Mouse (Mus musculus) neural tube, embryonic 11.5 days (tissue): ENCODE results near the gene Ppat. TPM values are rescaled to one million over a fixed set of nuclear protein-coding genes. Genes with fewer than 3 reads are reported as not detected.
"Not testable (repeated sequence)": the region's sequence is repeated elsewhere in the genome, so short reads cannot be mapped to it uniquely, and the experiment has no call there.

Experiments used
- ATAC-seq: fragments of 200-750 bp; cut with Nextera tagmentation; 2 replicates; pipeline ENCODE4 v1.8.0; 2017; ENCODE audit warnings: moderate number of reproducible peaks, mild to moderate bottlenecking, moderate TSS enrichment, moderate library complexity; ENCODE audit not compliant: insufficient read depth, low FRiP score, low TSS enrichment
- DNase-seq: peaks from one replicate; pipeline ENCODE4 v3.0.0-alpha.2; 2015; ENCODE audit warnings: low spot score
- H3K27ac ChIP-seq: fragments of 300-500 bp; sonication (generic); 2 replicates; pipeline ENCODE4 v1.5.1; 2014; ENCODE audit warnings: low read depth, mild to moderate bottlenecking, low read length
- H3K27me3 ChIP-seq: fragments of 300-500 bp; sonication (generic); 2 replicates; pipeline ENCODE4 v1.6.1; 2014; ENCODE audit warnings: mild to moderate bottlenecking, low read length, mixed read lengths; ENCODE audit not compliant: control insufficient read depth, insufficient read depth
- H3K36me3 ChIP-seq: fragments of 300-500 bp; sonication (generic); 2 replicates; pipeline ENCODE4 v1.6.1; 2014; ENCODE audit warnings: mild to moderate bottlenecking, low read length, moderate library complexity, mixed read lengths; ENCODE audit not compliant: control insufficient read depth, insufficient read depth
- H3K4me1 ChIP-seq: fragments of 300-500 bp; sonication (generic); 2 replicates; pipeline ENCODE4 v1.6.1; 2014; ENCODE audit warnings: low read length, mixed read lengths; ENCODE audit not compliant: control insufficient read depth, insufficient read depth
- H3K4me2 ChIP-seq: fragments of 300-500 bp; sonication (generic); 2 replicates; pipeline ENCODE4 v1.6.1; 2014; ENCODE audit warnings: low read depth, mild to moderate bottlenecking, moderate library complexity
- H3K4me3 ChIP-seq: fragments of 300-500 bp; sonication (generic); 2 replicates; pipeline ENCODE4 v1.5.1; 2014; ENCODE audit warnings: low read depth, low read length
- H3K9ac ChIP-seq: fragments of 300-500 bp; sonication (generic); 2 replicates; pipeline ENCODE4 v1.6.1; 2014; ENCODE audit warnings: mild to moderate bottlenecking, low read length
- H3K9me3 ChIP-seq: fragments of 300-500 bp; sonication (generic); 2 replicates; pipeline ENCODE4 v1.6.1; 2016; ENCODE audit warnings: low read length; ENCODE audit not compliant: control insufficient read depth
- WGBS: fragments of 180-500 bp; shearing (Covaris S2); extraction: QIAGEN DNeasy Blood & Tissue Kit; methylation state at CpG from one replicate; pipeline ENCODE4 v1.1.7; 2014; 5-methylcytosine and 5-hydroxymethylcytosine counted together
- polyA plus RNA-seq: library from polyadenylated mRNA; unstranded; fragments of >200 nt; fragmentation: Nextera tagmentation; extraction: Ambion mirVana; gene quantifications from 2 replicates; pipeline ENCODE4 v1.2.1, GENCODE M21; 2014

The Ppat gene
- polyA plus RNA-seq, 1 experiment from 2014 or later, result 40.8 TPM

DNA sequence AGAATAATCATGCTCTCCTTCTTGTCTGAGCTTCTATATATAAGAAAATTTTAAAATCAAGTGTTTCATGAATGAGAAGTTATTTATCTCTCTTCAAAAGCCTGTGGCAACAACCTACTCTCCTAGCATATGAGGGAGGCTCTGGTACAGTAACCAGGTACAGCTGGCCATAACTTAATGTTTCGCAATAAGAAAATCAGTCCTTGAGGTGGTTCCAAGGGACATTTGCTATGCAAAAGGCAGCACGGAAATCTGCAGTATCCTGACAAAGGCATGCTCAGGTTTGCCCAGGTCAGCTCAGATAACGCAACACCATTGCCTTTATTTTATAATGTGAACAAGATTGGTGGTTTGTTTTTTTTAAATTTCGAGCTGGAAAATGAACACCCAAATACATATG is 9.4 kb downstream of the Ppat start:
- Histone ChIP-seq H3K9me3 (no peaks in the 10 kb centered on the region; the same call in 1 of the 2 replicates), H3K27ac (no peak overlapping the region), H3K4me1 (no peaks in the 10 kb centered on the region), H3K4me2 (no peak overlapping the region), H3K27me3 (no peaks in the 10 kb centered on the region), H3K9ac (no peak overlapping the region), H3K36me3 (peaks cover 4% of the 10 kb centered on the region; the same call in 1 of the 2 replicates), H3K4me3 (no peak overlapping the region)
- WGBS, result 94% methylated on average over 4 of the region's 4 CpGs
- ATAC-seq, result no peak
- no peak for DNase-seq

- no peaks in the 10 kb centered on the region for H3K4me1 ChIP-seq
- H3K27me3 ChIP-seq, result no peaks in the 10 kb centered on the region
- 98% methylated on average over 8 of the region's 8 CpGs for WGBS
- H3K27ac ChIP-seq, result no peak overlapping the region
- H3K9me3 ChIP-seq, result no peaks in the 10 kb centered on the region; the same call in 1 of the 2 replicates
- no peak overlapping the region for H3K9ac ChIP-seq
- no peak overlapping the region for H3K4me2 ChIP-seq
- DNase-seq (no peak), ATAC-seq (no peak)
- peaks cover 4% of the 10 kb centered on the region; the same call in 1 of the 2 replicates for H3K36me3 ChIP-seq
- H3K4me3 ChIP-seq, result no peak overlapping the region
These were observed 11.7 kb downstream of the Ppat start for GRCm38 (mm10) chr5:76939717-76940116.

DNA sequence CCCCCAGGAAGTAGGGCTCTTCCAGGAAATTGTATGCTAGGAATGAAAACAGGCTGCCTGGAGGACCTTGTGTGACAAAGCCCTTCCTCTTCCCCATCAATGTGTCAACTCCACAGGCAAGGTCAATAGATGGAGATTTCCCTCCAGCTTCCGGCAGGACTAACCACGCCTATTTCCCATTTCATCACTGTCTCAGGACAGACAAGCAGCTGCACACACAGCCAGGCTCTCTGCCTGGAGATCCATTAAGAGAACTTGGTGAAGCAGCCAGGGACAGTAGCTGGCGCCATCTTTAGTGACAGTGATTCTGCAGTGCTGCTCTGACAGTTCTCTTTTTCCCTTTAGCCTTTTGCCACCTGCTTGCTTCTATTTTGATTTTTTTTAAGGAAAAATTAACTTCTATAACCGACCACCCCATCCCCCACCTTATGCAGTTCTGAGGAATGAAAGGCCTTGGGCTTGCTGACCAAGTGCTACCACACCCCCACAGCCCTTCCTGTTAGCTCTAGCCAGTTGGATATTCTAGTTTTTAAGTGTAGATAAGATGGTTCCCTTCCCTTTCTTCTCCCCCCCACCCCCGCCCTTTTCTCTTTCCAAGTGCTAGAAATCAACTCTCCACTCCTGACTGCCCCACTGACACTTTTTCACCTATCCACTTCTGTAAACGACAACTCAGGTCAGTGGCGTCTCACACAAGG is 22.0 kb downstream of the Ppat start:
- no peak overlapping the region for H3K4me3 ChIP-seq
- DNase-seq, result no peak
- no peak overlapping the region for H3K4me2 ChIP-seq
- H3K27ac ChIP-seq, result no peak overlapping the region
- no peaks in the 10 kb centered on the region for H3K4me1 ChIP-seq
- no peaks in the 10 kb centered on the region for H3K27me3 ChIP-seq
- ATAC-seq, result no peak
- H3K9me3 ChIP-seq, result no peaks in the 10 kb centered on the region
- no peak overlapping the region for H3K9ac ChIP-seq
- H3K36me3 ChIP-seq, result peaks cover 8% of the 10 kb centered on the region
- 81% methylated on average over 7 of the region's 7 CpGs for WGBS

GRCm38 (mm10) chr5:76928124-76928832 is 23.1 kb downstream of the Ppat start:
- 92% methylated on average over 16 of the region's 16 CpGs for WGBS
- Histone ChIP-seq H3K27ac (no peak overlapping the region), H3K9me3 (no peaks in the 10 kb centered on the region), H3K9ac (no peak overlapping the region), H3K4me2 (no peak overlapping the region), H3K27me3 (no peaks in the 10 kb centered on the region), H3K4me1 (no peaks in the 10 kb centered on the region), H3K36me3 (peaks cover 9% of the 10 kb centered on the region), H3K4me3 (no peak overlapping the region)
- ATAC-seq (no peak), DNase-seq (no peak)

DNA sequence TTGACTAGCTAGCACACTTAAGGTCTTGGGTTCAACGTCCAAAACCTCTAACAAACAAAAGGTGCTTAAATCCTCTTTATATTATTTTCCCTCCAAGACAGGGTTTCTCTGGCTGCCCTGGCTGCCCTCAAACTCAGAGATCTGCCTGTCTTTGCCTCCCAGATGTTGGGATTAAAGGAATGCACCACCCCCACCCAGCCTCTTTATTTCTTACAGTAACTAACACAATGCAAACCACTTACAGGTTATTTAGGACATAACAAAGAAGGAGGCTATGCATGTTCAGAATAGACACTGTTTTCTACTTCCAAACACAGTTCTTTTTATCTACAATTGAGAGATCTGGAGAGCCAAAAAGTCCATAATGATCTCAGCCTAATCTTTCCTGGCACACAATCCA is 27.1 kb downstream of the Ppat start:
- Histone ChIP-seq H3K9me3 (no peaks in the 10 kb centered on the region), H3K4me3 (no peak overlapping the region), H3K9ac (no peak overlapping the region), H3K36me3 (peaks cover 11% of the 10 kb centered on the region), H3K27ac (no peak overlapping the region), H3K4me1 (no peaks in the 10 kb centered on the region), H3K27me3 (no peaks in the 10 kb centered on the region), H3K4me2 (no peak overlapping the region)
- DNase-seq, result no peak
- 81% methylated on average over 1 of the region's 1 CpGs for WGBS
- no peak for ATAC-seq

GRCm38 (mm10) chr5:76923428-76923827 is 27.9 kb downstream of the Ppat start:
- no peak overlapping the region for H3K9ac ChIP-seq
- peaks cover 11% of the 10 kb centered on the region for H3K36me3 ChIP-seq
- 96% methylated on average over 13 of the region's 13 CpGs for WGBS
- DNase-seq (no peak), ATAC-seq (no peak)
- no peak overlapping the region for H3K27ac ChIP-seq
- H3K4me1 ChIP-seq, result no peaks in the 10 kb centered on the region
- no peak overlapping the region for H3K4me3 ChIP-seq
- no peak overlapping the region for H3K4me2 ChIP-seq
- no peaks in the 10 kb centered on the region for H3K9me3 ChIP-seq
- no peaks in the 10 kb centered on the region for H3K27me3 ChIP-seq

GRCm38 (mm10) chr5:76922833-76923232 is 28.5 kb downstream of the Ppat start:
- Histone ChIP-seq H3K4me2 (no peak overlapping the region), H3K27me3 (no peaks in the 10 kb centered on the region), H3K36me3 (peaks cover 11% of the 10 kb centered on the region), H3K4me1 (no peaks in the 10 kb centered on the region), H3K9me3 (no peaks in the 10 kb centered on the region), H3K27ac (no peak overlapping the region), H3K4me3 (no peak overlapping the region), H3K9ac (no peak overlapping the region)
- ATAC-seq (no peak), DNase-seq (no peak)
- 80% methylated on average over 4 of the region's 4 CpGs for WGBS

DNA sequence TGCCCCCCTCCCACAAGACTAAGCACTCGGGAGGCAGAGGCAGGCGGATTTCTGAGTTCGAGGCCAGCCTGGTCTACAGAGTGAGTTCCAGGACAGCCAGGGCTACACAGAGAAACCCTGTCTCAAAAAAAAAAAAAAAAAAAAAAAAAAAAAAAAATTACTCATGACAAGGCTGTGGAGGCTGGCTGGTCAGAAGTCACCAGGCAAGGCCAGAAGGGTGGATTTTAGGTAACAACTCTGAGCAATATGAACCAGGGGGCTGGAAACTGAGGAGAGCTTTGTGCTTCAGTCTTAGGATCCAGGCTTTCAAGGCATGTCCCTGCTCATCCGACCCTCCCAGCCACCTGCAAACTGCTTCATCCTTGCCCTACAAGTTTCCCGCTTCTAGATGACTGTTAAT is 38.9 kb downstream of the Ppat start:
- not testable (repeated sequence) for H3K4me2 ChIP-seq, H3K4me1 ChIP-seq, H3K9ac ChIP-seq, H3K9me3 ChIP-seq, ATAC-seq, H3K36me3 ChIP-seq, H3K27ac ChIP-seq, H3K27me3 ChIP-seq, DNase-seq, H3K4me3 ChIP-seq
- WGBS, result 95% methylated on average over 5 of the region's 5 CpGs

- no peaks in the 10 kb centered on the region for H3K27me3 ChIP-seq
- DNase-seq (no peak), ATAC-seq (no peak)
- no peak overlapping the region for H3K27ac ChIP-seq
- no peak overlapping the region for H3K4me2 ChIP-seq
- 89% methylated on average over 3 of the region's 3 CpGs for WGBS
- H3K9ac ChIP-seq, result no peak overlapping the region
- H3K9me3 ChIP-seq, result no peaks in the 10 kb centered on the region
- no peaks in the 10 kb centered on the region for H3K4me1 ChIP-seq
- H3K4me3 ChIP-seq, result no peak overlapping the region
- H3K36me3 ChIP-seq, result no peaks in the 10 kb centered on the region
These were observed 40.6 kb downstream of the Ppat start for GRCm38 (mm10) chr5:76910807-76911206.
